In the genomic region with DNA sequence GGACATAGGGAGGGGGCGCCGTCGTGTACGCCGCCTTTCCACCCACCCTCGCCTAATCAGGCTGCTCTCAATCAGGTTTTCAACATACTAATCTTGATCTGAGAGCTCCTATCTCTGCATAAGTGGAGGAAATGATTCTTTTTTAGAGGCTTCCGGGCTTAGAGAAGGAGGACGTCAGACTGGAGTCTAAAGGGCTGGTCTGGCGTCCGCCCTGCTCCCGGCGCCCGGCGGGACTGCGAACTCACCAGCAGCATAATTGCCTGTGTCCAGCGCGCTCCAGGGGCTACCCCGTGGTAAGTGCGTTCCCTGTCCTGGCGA, we compare ENCODE assay signal across 8 mouse cellular contexts. TPM values are rescaled to one million over a fixed set of nuclear protein-coding genes. Genes with fewer than 3 reads are reported as not detected.
A peak's percentile ranks its signal among the peaks of the same experiment; 100 is the strongest.
DNase-seq lines count a peak whose midpoint lies in the region; ATAC-seq lines count a peak whose summit lies in the region.

No protein-coding gene starts in this region.

- peaks cover 80% of the 10 kb centered on the region for H3K27me3 ChIP-seq in lung, embryonic 16.5 days (ENCODE audit: control insufficient read depth, insufficient read depth, low read depth, low read length)
- H3K27me3 ChIP-seq in heart, embryonic 12.5 days (replicated peaks), result peaks cover 73% of the 10 kb centered on the region
- peaks cover 92% of the 10 kb centered on the region for H3K27me3 ChIP-seq in neural tube, embryonic 12.5 days (replicated peaks)

- ATAC-seq in lung, embryonic 16.5 days (ENCODE audit: low read depth), result 0 out of 2 replicates have a peak, but pooled peaks have one; percentile 45
- ATAC-seq in heart, embryonic 12.5 days (ENCODE audit: insufficient number of reproducible peaks, low FRiP score), result no peak
- no peak for ATAC-seq in neural tube, embryonic 12.5 days (ENCODE audit: low FRiP score, low read depth)

- no peaks in the 10 kb centered on the region for H3K9me3 ChIP-seq in lung, embryonic 16.5 days (ENCODE audit: control insufficient read depth, low read length)
- no peaks in the 10 kb centered on the region for H3K9me3 ChIP-seq in heart, embryonic 12.5 days (replicated peaks)
- no peaks in the 10 kb centered on the region for H3K9me3 ChIP-seq in neural tube, embryonic 12.5 days

- peak overlapping the region; percentile 34 for H3K4me3 ChIP-seq in lung, embryonic 16.5 days (ENCODE audit: low read length)
- peak overlapping the region; percentile 38 for H3K4me3 ChIP-seq in heart, embryonic 12.5 days
- peak overlapping the region; percentile 11; the same call in 1 of the 2 replicates for H3K4me3 ChIP-seq in neural tube, embryonic 12.5 days

- H3K9ac ChIP-seq in lung, embryonic 16.5 days (ENCODE audit: low read length), result no peak overlapping the region
- 0 out of 2 replicates have a peak overlapping the region, but pooled peaks have one; percentile 31 for H3K9ac ChIP-seq in heart, embryonic 12.5 days
- H3K9ac ChIP-seq in neural tube, embryonic 12.5 days, result no peak overlapping the region

- WGBS in lung, embryonic 16.5 days, result under 1% methylated on average over 20 of the region's 20 CpGs
- WGBS in heart, embryonic 12.5 days, result under 1% methylated on average over 20 of the region's 20 CpGs
- WGBS in neural tube, embryonic 12.5 days, result 1% methylated on average over 20 of the region's 20 CpGs

- no peaks in the 10 kb centered on the region for H3K36me3 ChIP-seq in lung, embryonic 16.5 days (ENCODE audit: control insufficient read depth, insufficient read depth, low read length)
- H3K36me3 ChIP-seq in heart, embryonic 12.5 days, result no peaks in the 10 kb centered on the region
- H3K36me3 ChIP-seq in neural tube, embryonic 12.5 days, result no peaks in the 10 kb centered on the region

- no peak for DNase-seq in lung, postnatal 25 days (ENCODE audit: low spot score)
- peak; percentile 55 for DNase-seq in kidney, postnatal 10 days
- no peak for DNase-seq in layer of hippocampus, postnatal 14 days (ENCODE audit: low spot score in 2 of 2)
- no peak for DNase-seq in layer of hippocampus, adult 8-10 months (ENCODE audit: low spot score in 2 of 2)
- DNase-seq in urinary bladder, postnatal 14 days (ENCODE audit: low spot score), result no peak

- H3K27ac ChIP-seq in lung, embryonic 16.5 days (ENCODE audit: low read length), result no peak overlapping the region
- no peak overlapping the region for H3K27ac ChIP-seq in heart, embryonic 12.5 days (ENCODE audit: poor library complexity, severe bottlenecking)
- H3K27ac ChIP-seq in neural tube, embryonic 12.5 days, result no peak overlapping the region

- peaks cover 20% of the 10 kb centered on the region for H3K4me1 ChIP-seq in lung, embryonic 16.5 days (replicated peaks; ENCODE audit: control insufficient read depth, insufficient read depth, low read length)
- peaks cover 27% of the 10 kb centered on the region for H3K4me1 ChIP-seq in heart, embryonic 12.5 days (replicated peaks)
- peaks cover 22% of the 10 kb centered on the region for H3K4me1 ChIP-seq in neural tube, embryonic 12.5 days

- peak overlapping the region; percentile 47 for H3K4me2 ChIP-seq in lung, embryonic 16.5 days (ENCODE audit: low read depth, low read length)
- H3K4me2 ChIP-seq in heart, embryonic 12.5 days, result peak overlapping the region; percentile 63
- peak overlapping the region; percentile 30; the same call in 1 of the 2 replicates for H3K4me2 ChIP-seq in neural tube, embryonic 12.5 days (replicated peaks)

RNA-seq across cellular contexts. Expression of a gene that starts 1.7 kb away (rescaled TPM):
- 0.09 and 0.11 TPM in 2 replicates for polyA plus RNA-seq in lung, embryonic 16.5 days (2015; fragmentation: Nextera tagmentation; extraction: Ambion mirVana)
- polyA plus RNA-seq in heart, embryonic 12.5 days (2016; fragmentation: Nextera tagmentation; extraction: Ambion mirVana), result 0.17 TPM in 1 of 2 replicates, not detected in the other
- polyA plus RNA-seq in neural tube, embryonic 12.5 days (2016; fragmentation: Nextera tagmentation; extraction: Ambion mirVana), result 0.43 and 0.54 TPM in 2 replicates
- total RNA-seq in layer of hippocampus, postnatal 14 days (2021), result not detected
- not detected for total RNA-seq in layer of hippocampus, adult 8-10 months (2022)
